Mouse (Mus musculus): Measurements from ENCODE around the gene Dph5. TPM values are rescaled to one million over a fixed set of nuclear protein-coding genes. Genes with fewer than 3 reads are reported as not detected.
"Not testable (repeated sequence)": the region's sequence is repeated elsewhere in the genome, so short reads cannot be mapped to it uniquely, and the experiment has no call there.

Dph5 gene
- polyA plus RNA-seq, 1 experiment from 2014 or later = 24.8 TPM

DNA sequence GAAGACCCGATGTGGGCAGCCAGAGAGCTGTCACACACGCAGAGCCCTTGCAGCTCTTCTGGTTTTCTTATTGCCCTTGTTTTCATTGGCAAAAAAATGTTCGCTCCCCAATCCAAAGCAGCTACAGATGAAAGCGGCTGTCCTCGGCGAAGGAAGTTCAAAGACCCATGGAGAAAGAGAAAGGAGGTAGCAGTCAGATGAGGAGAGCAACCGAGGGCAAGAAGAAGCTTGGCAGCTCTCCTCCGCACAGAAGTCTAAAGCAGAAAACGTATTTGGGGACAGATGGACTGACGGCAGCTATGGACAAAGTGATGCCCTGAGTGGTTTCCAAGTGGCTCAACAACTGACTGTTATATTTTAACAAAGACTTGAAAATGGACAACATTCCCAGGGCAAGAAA lies 32.1 kb upstream of the Dph5 start:
- ATAC-seq (replicated peaks; ENCODE audit: extremely low read depth, insufficient read depth, low FRiP score) = no peak
- H3K4me3 ChIP-seq (ENCODE audit: low read length) = no peak overlapping the region
- H3K27me3 ChIP-seq (ENCODE audit: control insufficient read depth, insufficient read depth, low read length) = no peaks in the 10 kb centered on the region
- H3K9ac ChIP-seq (ENCODE audit: low read length) = no peak overlapping the region
- no peak overlapping the region for H3K27ac ChIP-seq (ENCODE audit: low read length)
- no peaks in the 10 kb centered on the region for H3K36me3 ChIP-seq (ENCODE audit: control insufficient read depth, insufficient read depth)
- H3K4me2 ChIP-seq (ENCODE audit: low read depth, low read length) = no peak overlapping the region
- 56% methylated on average over 10 of the region's 10 CpGs for WGBS
- no peaks in the 10 kb centered on the region for H3K9me3 ChIP-seq (replicated peaks; ENCODE audit: control insufficient read depth, low read length)
- H3K4me1 ChIP-seq (ENCODE audit: control insufficient read depth, insufficient read depth, low read length) = 0 out of 2 replicates have a peak, but pooled peaks cover 2% of the 10 kb centered on the region

- Histone ChIP-seq H3K9me3 (replicated peaks; ENCODE audit: control insufficient read depth, low read length) (0 out of 2 replicates have a peak, but pooled peaks cover 2% of the 10 kb centered on the region), H3K4me1 (ENCODE audit: control insufficient read depth, insufficient read depth, low read length) (0 out of 2 replicates have a peak, but pooled peaks cover 2% of the 10 kb centered on the region), H3K9ac (ENCODE audit: low read length) (no peak overlapping the region), H3K4me2 (ENCODE audit: low read depth, low read length) (no peak overlapping the region), H3K4me3 (ENCODE audit: low read length) (no peak overlapping the region), H3K27ac (ENCODE audit: low read length) (no peak overlapping the region), H3K36me3 (ENCODE audit: control insufficient read depth, insufficient read depth) (no peaks in the 10 kb centered on the region), H3K27me3 (ENCODE audit: control insufficient read depth, insufficient read depth, low read length) (no peaks in the 10 kb centered on the region)
- whole genome bisulfite sequencing = 29% methylated on average over 8 of the region's 8 CpGs
- ATAC-seq (replicated peaks; ENCODE audit: extremely low read depth, insufficient read depth, low FRiP score) = no peak
Observed at GRCm38 (mm10) chr3:115856484-115857022, 31.1 kb upstream of the Dph5 start.

- H3K36me3 ChIP-seq (ENCODE audit: control insufficient read depth, insufficient read depth) = no peaks in the 10 kb centered on the region
- H3K27me3 ChIP-seq (ENCODE audit: control insufficient read depth, insufficient read depth, low read length) = no peaks in the 10 kb centered on the region
- 0 out of 2 replicates have a peak, but pooled peaks cover 2% of the 10 kb centered on the region for H3K9me3 ChIP-seq (replicated peaks; ENCODE audit: control insufficient read depth, low read length)
- no peak overlapping the region for H3K27ac ChIP-seq (ENCODE audit: low read length)
- no peak overlapping the region for H3K4me2 ChIP-seq (ENCODE audit: low read depth, low read length)
- no peak overlapping the region for H3K9ac ChIP-seq (ENCODE audit: low read length)
- H3K4me1 ChIP-seq (ENCODE audit: control insufficient read depth, insufficient read depth, low read length) = 0 out of 2 replicates have a peak, but pooled peaks cover 2% of the 10 kb centered on the region
- H3K4me3 ChIP-seq (ENCODE audit: low read length) = no peak overlapping the region
- no peak for ATAC-seq (replicated peaks; ENCODE audit: extremely low read depth, insufficient read depth, low FRiP score)
- 89% methylated on average over 10 of the region's 10 CpGs for WGBS
Observed at GRCm38 (mm10) chr3:115857436-115857835, 30.2 kb upstream of the Dph5 start.

DNA sequence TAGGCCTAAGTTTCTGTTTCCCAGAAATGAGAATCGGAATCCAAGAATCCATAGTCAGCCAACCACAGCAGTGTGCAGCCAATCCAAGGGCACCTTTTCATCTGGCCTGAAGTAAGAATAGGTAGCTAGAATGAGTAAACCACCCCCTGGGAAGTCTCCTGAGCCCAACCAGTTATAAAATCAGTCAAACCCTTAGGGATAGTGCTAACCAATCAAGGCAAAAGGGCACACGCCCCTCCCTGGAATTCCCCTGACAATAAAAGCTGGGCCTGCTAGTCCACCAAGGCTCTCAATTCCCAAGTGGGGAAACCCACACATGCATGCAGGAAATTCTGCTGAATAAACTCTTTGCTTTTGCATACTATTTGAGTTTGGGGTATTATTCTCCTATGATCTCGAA lies 28.8 kb upstream of the Dph5 start:
- H3K4me3 ChIP-seq (ENCODE audit: low read length) = no peak overlapping the region
- WGBS = 85% methylated on average over 3 of the region's 3 CpGs
- ATAC-seq (replicated peaks; ENCODE audit: extremely low read depth, insufficient read depth, low FRiP score) = no peak

GRCm38 (mm10) chr3:115860780-115861179 lies 26.9 kb upstream of the Dph5 start:
- not testable (repeated sequence) for H3K27ac ChIP-seq (ENCODE audit: low read length); H3K4me3 ChIP-seq (ENCODE audit: low read length); H3K9me3 ChIP-seq (replicated peaks; ENCODE audit: control insufficient read depth, low read length); H3K4me2 ChIP-seq (ENCODE audit: low read depth, low read length); ATAC-seq (replicated peaks; ENCODE audit: extremely low read depth, insufficient read depth, low FRiP score); H3K36me3 ChIP-seq (ENCODE audit: control insufficient read depth, insufficient read depth); H3K27me3 ChIP-seq (ENCODE audit: control insufficient read depth, insufficient read depth, low read length); H3K9ac ChIP-seq (ENCODE audit: low read length); H3K4me1 ChIP-seq (ENCODE audit: control insufficient read depth, insufficient read depth, low read length)
- WGBS = 89% methylated on average over 1 of the region's 1 CpGs

More for the DNA sequence above, 28.8 kb upstream of the Dph5 start:
- Histone ChIP-seq H3K27ac (ENCODE audit: low read length) (no peak overlapping the region), H3K4me1 (ENCODE audit: control insufficient read depth, insufficient read depth, low read length) (0 out of 2 replicates have a peak, but pooled peaks cover 2% of the 10 kb centered on the region), H3K4me2 (ENCODE audit: low read depth, low read length) (no peak overlapping the region), H3K9me3 (replicated peaks; ENCODE audit: control insufficient read depth, low read length) (0 out of 2 replicates have a peak, but pooled peaks cover 2% of the 10 kb centered on the region), H3K9ac (ENCODE audit: low read length) (no peak overlapping the region), H3K36me3 (ENCODE audit: control insufficient read depth, insufficient read depth) (no peaks in the 10 kb centered on the region), H3K27me3 (ENCODE audit: control insufficient read depth, insufficient read depth, low read length) (no peaks in the 10 kb centered on the region)

- ATAC-seq (replicated peaks; ENCODE audit: extremely low read depth, insufficient read depth, low FRiP score) = no peak
- no peaks in the 10 kb centered on the region for H3K4me1 ChIP-seq (ENCODE audit: control insufficient read depth, insufficient read depth, low read length)
- H3K4me2 ChIP-seq (ENCODE audit: low read depth, low read length) = no peak overlapping the region
- H3K27ac ChIP-seq (ENCODE audit: low read length) = no peak overlapping the region
- no peaks in the 10 kb centered on the region for H3K36me3 ChIP-seq (ENCODE audit: control insufficient read depth, insufficient read depth)
- 68% methylated on average over 4 of the region's 4 CpGs for WGBS
- 0 out of 2 replicates have a peak, but pooled peaks cover 6% of the 10 kb centered on the region for H3K9me3 ChIP-seq (replicated peaks; ENCODE audit: control insufficient read depth, low read length)
- H3K27me3 ChIP-seq (ENCODE audit: control insufficient read depth, insufficient read depth, low read length) = no peaks in the 10 kb centered on the region
- H3K9ac ChIP-seq (ENCODE audit: low read length) = no peak overlapping the region
- H3K4me3 ChIP-seq (ENCODE audit: low read length) = no peak overlapping the region
Observed at GRCm38 (mm10) chr3:115863487-115863886, 24.1 kb upstream of the Dph5 start.

GRCm38 (mm10) chr3:115867150-115867549 lies 20.5 kb upstream of the Dph5 start:
- Histone ChIP-seq H3K27me3 (ENCODE audit: control insufficient read depth, insufficient read depth, low read length) (no peaks in the 10 kb centered on the region), H3K4me3 (ENCODE audit: low read length) (no peak overlapping the region), H3K9me3 (replicated peaks; ENCODE audit: control insufficient read depth, low read length) (0 out of 2 replicates have a peak, but pooled peaks cover 7% of the 10 kb centered on the region), H3K4me2 (ENCODE audit: low read depth, low read length) (no peak overlapping the region), H3K9ac (ENCODE audit: low read length) (no peak overlapping the region), H3K36me3 (ENCODE audit: control insufficient read depth, insufficient read depth) (no peaks in the 10 kb centered on the region), H3K27ac (ENCODE audit: low read length) (peak overlapping the region; percentile 27), H3K4me1 (ENCODE audit: control insufficient read depth, insufficient read depth, low read length) (no peaks in the 10 kb centered on the region)
- peak; percentile 75 for ATAC-seq (replicated peaks; ENCODE audit: extremely low read depth, insufficient read depth, low FRiP score)
- 25% methylated on average over 4 of the region's 4 CpGs for WGBS

GRCm38 (mm10) chr3:115867901-115868300 lies 19.7 kb upstream of the Dph5 start:
- no peak for ATAC-seq (replicated peaks; ENCODE audit: extremely low read depth, insufficient read depth, low FRiP score)
- H3K4me1 ChIP-seq (ENCODE audit: control insufficient read depth, insufficient read depth, low read length) = no peaks in the 10 kb centered on the region
- no peaks in the 10 kb centered on the region for H3K36me3 ChIP-seq (ENCODE audit: control insufficient read depth, insufficient read depth)
- no peak overlapping the region for H3K4me2 ChIP-seq (ENCODE audit: low read depth, low read length)
- no peak overlapping the region for H3K4me3 ChIP-seq (ENCODE audit: low read length)
- H3K9ac ChIP-seq (ENCODE audit: low read length) = no peak overlapping the region
- 0 out of 2 replicates have a peak, but pooled peaks cover 7% of the 10 kb centered on the region for H3K9me3 ChIP-seq (replicated peaks; ENCODE audit: control insufficient read depth, low read length)
- H3K27ac ChIP-seq (ENCODE audit: low read length) = no peak overlapping the region
- WGBS = 61% methylated on average over 1 of the region's 1 CpGs
- H3K27me3 ChIP-seq (ENCODE audit: control insufficient read depth, insufficient read depth, low read length) = no peaks in the 10 kb centered on the region

DNA sequence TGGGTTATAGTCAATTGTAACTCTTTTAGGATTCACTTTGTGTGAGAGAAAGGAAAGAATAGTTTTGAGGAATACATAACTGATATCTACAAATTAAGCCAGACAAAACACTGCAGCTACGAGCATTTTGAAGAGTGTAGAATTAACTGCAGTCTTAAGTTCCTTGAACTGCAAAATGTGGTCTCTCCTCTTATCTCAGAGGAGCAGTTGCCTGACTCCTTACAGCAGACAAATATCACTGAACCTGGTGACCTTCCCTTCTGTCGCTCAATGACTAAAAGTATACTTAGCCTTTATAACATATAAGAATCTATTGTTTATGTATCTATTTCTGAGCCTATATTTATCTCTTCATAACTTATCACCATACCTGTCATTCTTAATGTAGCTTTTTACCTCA lies 18.3 kb upstream of the Dph5 start:
- H3K4me2 ChIP-seq (ENCODE audit: low read depth, low read length) = no peak overlapping the region
- H3K27me3 ChIP-seq (ENCODE audit: control insufficient read depth, insufficient read depth, low read length) = no peaks in the 10 kb centered on the region
- H3K9ac ChIP-seq (ENCODE audit: low read length) = no peak overlapping the region
- 0 out of 2 replicates have a peak, but pooled peaks cover 7% of the 10 kb centered on the region for H3K9me3 ChIP-seq (replicated peaks; ENCODE audit: control insufficient read depth, low read length)
- no peak for ATAC-seq (replicated peaks; ENCODE audit: extremely low read depth, insufficient read depth, low FRiP score)
- no peak overlapping the region for H3K4me3 ChIP-seq (ENCODE audit: low read length)
- 45% methylated on average over 2 of the region's 2 CpGs for WGBS
- no peaks in the 10 kb centered on the region for H3K36me3 ChIP-seq (ENCODE audit: control insufficient read depth, insufficient read depth)
- H3K27ac ChIP-seq (ENCODE audit: low read length) = no peak overlapping the region
- H3K4me1 ChIP-seq (ENCODE audit: control insufficient read depth, insufficient read depth, low read length) = no peaks in the 10 kb centered on the region

Measured in heart, embryonic 16.5 days (tissue).